Mouse (Mus musculus): ENCODE results near the gene Fam151b.

DNA sequence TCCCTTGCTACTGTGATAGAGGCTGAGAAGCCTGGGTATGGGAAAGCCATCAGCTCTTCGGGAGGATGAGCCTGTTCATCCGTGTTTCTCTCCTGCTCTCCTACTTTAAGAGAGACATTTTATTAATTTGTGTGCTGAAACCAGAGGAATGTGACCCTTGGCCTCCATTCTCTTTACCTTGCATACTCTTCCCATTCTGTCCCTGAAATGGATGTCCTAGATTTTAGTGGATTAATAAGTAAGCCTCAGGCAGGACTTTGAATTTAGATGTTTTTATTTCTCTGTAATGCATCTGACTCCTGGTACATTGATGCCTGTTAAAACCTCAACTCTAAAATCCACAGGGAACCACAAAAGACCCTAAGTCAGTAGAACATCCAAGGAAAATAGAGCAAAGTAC, 14.4 kb downstream of the Fam151b start:
- TF ChIP-seq CTCF (IDR thresholded peaks at IDR 0.05; ENCODE audit: borderline replicate concordance, extremely low read depth, insufficient read depth, insufficient read length) (no peak), POLR2A (IDR thresholded peaks at IDR 0.05; ENCODE audit: borderline replicate concordance, extremely low read depth, insufficient read depth, insufficient read length, poor library complexity, severe bottlenecking) (no peak)

Measured in brain, embryonic 14.5 days (tissue).